Comparison of ENCODE assay signal across 8 mouse cellular contexts in genomic region chr3:52258532-52258931, GRCm38 (mm10). TPM values are rescaled to one million over a fixed set of nuclear protein-coding genes. Genes with fewer than 3 reads are reported as not detected.
DNase-seq lines count a peak whose midpoint lies in the region; ATAC-seq and TF ChIP-seq lines count a peak whose summit lies in the region.
"Had no signal": no experiment of that assay in that cellular context is flagged by ENCODE, and none has a peak within 500 bp of the region (broad histone marks: within the 10 kb centered on the region; RNA-seq: fewer than 3 reads in every experiment).

No protein-coding gene starts in this region.

- H3K36me3 ChIP-seq in midbrain, embryonic 14.5 days (ENCODE audit: control insufficient read depth, insufficient read depth, low read length) = no peaks in the 10 kb centered on the region
- no peaks in the 10 kb centered on the region for H3K36me3 ChIP-seq in midbrain, embryonic 16.5 days (ENCODE audit: control insufficient read depth, insufficient read depth, low read length)
- no peaks in the 10 kb centered on the region for H3K36me3 ChIP-seq in kidney, embryonic 15.5 days
- H3K36me3 ChIP-seq: neural tube, embryonic 13.5 days had no signal

- no peak overlapping the region for H3K9ac ChIP-seq in midbrain, embryonic 14.5 days (replicated peaks; ENCODE audit: low read length)
- no peak overlapping the region for H3K9ac ChIP-seq in midbrain, embryonic 16.5 days (ENCODE audit: low read depth, low read length)
- no peak overlapping the region for H3K9ac ChIP-seq in kidney, embryonic 15.5 days

- peaks cover 22% of the 10 kb centered on the region for H3K27me3 ChIP-seq in midbrain, embryonic 14.5 days (ENCODE audit: control insufficient read depth, insufficient read depth, low read length)
- H3K27me3 ChIP-seq in midbrain, embryonic 16.5 days (ENCODE audit: control insufficient read depth, insufficient read depth, low read depth, low read length) = peaks cover 21% of the 10 kb centered on the region
- H3K27me3 ChIP-seq in kidney, embryonic 15.5 days = peaks cover 28% of the 10 kb centered on the region

- DNase-seq in midbrain, embryonic 14.5 days = peak; percentile 53
- peak; percentile 36 for DNase-seq in gastrocnemius, postnatal 14 days
- DNase-seq in ovary, postnatal 14 days (ENCODE audit: low spot score) = peak; percentile 33
- DNase-seq in layer of hippocampus, adult 2 months (ENCODE audit: low spot score in 2 of 2) = no peak
- DNase-seq in embryo, embryonic 11 days = no peak

- no peak overlapping the region for H3K4me3 ChIP-seq in midbrain, embryonic 14.5 days (replicated peaks; ENCODE audit: low read depth, low read length)
- no peak overlapping the region for H3K4me3 ChIP-seq in midbrain, embryonic 16.5 days (ENCODE audit: low read depth, low read length)
- no peak overlapping the region for H3K4me3 ChIP-seq in kidney, embryonic 15.5 days (replicated peaks)
- no peak overlapping the region for H3K4me3 ChIP-seq in layer of hippocampus, adult 2 months

- intact Hi-C loops in gastrocnemius, postnatal 14 days (cut with DNase I; ENCODE audit: low total_unique reads) = loop anchor here (5.0 to 10.0 kb wide), 2 partner anchors 584 to 716 kb away; no protein-coding TSS in a partner anchor

- no peak for ATAC-seq in midbrain, embryonic 14.5 days (ENCODE audit: low FRiP score, low TSS enrichment)
- ATAC-seq in midbrain, embryonic 16.5 days = no peak
- ATAC-seq in kidney, embryonic 15.5 days (replicated peaks; ENCODE audit: low FRiP score) = no peak

- no peaks in the 10 kb centered on the region for H3K4me1 ChIP-seq in midbrain, embryonic 14.5 days (ENCODE audit: control insufficient read depth, insufficient read depth, low read length)
- no peaks in the 10 kb centered on the region for H3K4me1 ChIP-seq in midbrain, embryonic 16.5 days (ENCODE audit: control insufficient read depth, insufficient read depth, low read length)
- peaks cover 10% of the 10 kb centered on the region for H3K4me1 ChIP-seq in kidney, embryonic 15.5 days
- H3K4me1 ChIP-seq: neural tube, embryonic 13.5 days had no signal

- H3K9me3 ChIP-seq in midbrain, embryonic 14.5 days (ENCODE audit: control insufficient read depth, low read length) = no peaks in the 10 kb centered on the region
- no peaks in the 10 kb centered on the region for H3K9me3 ChIP-seq in midbrain, embryonic 16.5 days (replicated peaks; ENCODE audit: control insufficient read depth, low read length, poor library complexity, severe bottlenecking)
- H3K9me3 ChIP-seq in kidney, embryonic 15.5 days (replicated peaks) = no peaks in the 10 kb centered on the region
- H3K9me3 ChIP-seq: neural tube, embryonic 13.5 days had no signal

- H3K4me2 ChIP-seq in midbrain, embryonic 14.5 days (ENCODE audit: low read length) = no peak overlapping the region
- H3K4me2 ChIP-seq in midbrain, embryonic 16.5 days (ENCODE audit: low read length) = no peak overlapping the region
- H3K4me2 ChIP-seq in kidney, embryonic 15.5 days = peak overlapping the region; percentile 73

- no peak overlapping the region for H3K27ac ChIP-seq in midbrain, embryonic 14.5 days (replicated peaks; ENCODE audit: low read depth, low read length)
- H3K27ac ChIP-seq in midbrain, embryonic 16.5 days (ENCODE audit: low read length) = no peak overlapping the region
- H3K27ac ChIP-seq in kidney, embryonic 15.5 days = no peak overlapping the region
- no peak overlapping the region for H3K27ac ChIP-seq in layer of hippocampus, adult 2 months
- H3K27ac ChIP-seq: neural tube, embryonic 13.5 days had no signal

- WGBS in midbrain, embryonic 14.5 days = 46% methylated on average over 3 of the region's 3 CpGs
- 32% methylated on average over 3 of the region's 3 CpGs for WGBS in midbrain, embryonic 16.5 days
- WGBS in kidney, embryonic 15.5 days = 39% methylated on average over 3 of the region's 3 CpGs

- TF ChIP-seq CTCF in layer of hippocampus, adult 2 months (conservative IDR thresholded peaks at IDR 0.05) = no peak

RNA-seq across cellular contexts. Expression of gene Foxo1, which starts 9.6 kb away (rescaled TPM):
- 3.3 and 4.3 TPM in 2 replicates for polyA plus RNA-seq in midbrain, embryonic 14.5 days (2014; fragmentation: Nextera tagmentation; extraction: Ambion mirVana)
- polyA plus RNA-seq in midbrain, embryonic 16.5 days (2015; fragmentation: Nextera tagmentation; extraction: Ambion mirVana) = 2.8 and 3.1 TPM in 2 replicates
- total RNA-seq in gastrocnemius, postnatal 14 days (2021) = 10 to 100 TPM; 10.1 to 32.8 TPM
- 6.7 and 6.9 TPM in 2 replicates for polyA plus RNA-seq in kidney, embryonic 15.5 days (2015; fragmentation: Nextera tagmentation; extraction: Ambion mirVana)
- total RNA-seq in layer of hippocampus, adult 2 months (2021) = 10 to 100 TPM; 22.4 to 23.5 TPM

Comparison
In these comparisons a context has a peak if more than half of its experiments do, and no peak if none do; other contexts are left out.
1. DNase-seq: peak in midbrain, embryonic 14.5 days (single experiment), gastrocnemius, postnatal 14 days (single experiment) and ovary, postnatal 14 days (single experiment); none in layer of hippocampus, adult 2 months (0 of 2) and embryo, embryonic 11 days (single experiment).